Mouse (Mus musculus): Measurements from ENCODE around the gene Prox2. TPM values are rescaled to one million over a fixed set of nuclear protein-coding genes. Genes with fewer than 3 reads are reported as not detected.

The Prox2 gene
- polyA plus RNA-seq, 1 experiment, result 1.9 TPM

DNA sequence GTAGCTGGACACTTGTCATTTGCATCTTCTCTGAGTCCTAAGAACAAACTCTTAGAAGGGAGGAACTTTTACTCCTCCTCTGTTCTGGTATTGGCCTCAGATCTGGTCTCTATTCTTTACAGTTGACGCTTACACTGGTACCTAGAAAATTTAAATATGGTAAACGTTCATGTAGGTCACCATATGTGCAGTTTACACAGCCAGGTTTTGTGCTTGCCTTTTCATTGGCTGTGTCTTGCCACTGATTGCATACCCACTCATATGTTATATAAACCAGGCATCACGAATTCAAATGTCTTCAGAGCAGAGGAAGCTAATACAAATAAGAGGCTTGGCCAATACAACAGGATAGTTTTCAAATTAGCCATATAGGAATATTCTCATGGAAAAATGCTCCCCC, 33.5 kb downstream of the Prox2 start:
- no peak overlapping the region for H3K4me2 ChIP-seq (ENCODE audit: low read depth)
- H3K4me3 ChIP-seq, result no peak overlapping the region
- H3ac ChIP-seq (ENCODE audit: control insufficient read depth, insufficient read length), result no peak overlapping the region
- H3K36me3 ChIP-seq (ENCODE audit: control insufficient read depth, insufficient read depth), result peaks cover 27% of the 10 kb centered on the region
- H3K27me3 ChIP-seq (ENCODE audit: control insufficient read depth, insufficient read depth, insufficient read length), result no peaks in the 10 kb centered on the region
- TF ChIP-seq REST (IDR thresholded peaks at IDR 0.05; ENCODE audit: insufficient read depth, insufficient read length) (no peak), MYOG (IDR thresholded peaks at IDR 0.05; ENCODE audit: control insufficient read depth in 1 of 3, insufficient read depth in 1 of 3, insufficient read length in 2 of 3, low read depth in 2 of 3) (no peak), SRF (IDR thresholded peaks at IDR 0.05; ENCODE audit: control insufficient read depth, insufficient read length, low read depth) (no peak)
- H3K79me2 ChIP-seq (ENCODE audit: control insufficient read depth, insufficient read depth), result no peaks in the 10 kb centered on the region

DNA sequence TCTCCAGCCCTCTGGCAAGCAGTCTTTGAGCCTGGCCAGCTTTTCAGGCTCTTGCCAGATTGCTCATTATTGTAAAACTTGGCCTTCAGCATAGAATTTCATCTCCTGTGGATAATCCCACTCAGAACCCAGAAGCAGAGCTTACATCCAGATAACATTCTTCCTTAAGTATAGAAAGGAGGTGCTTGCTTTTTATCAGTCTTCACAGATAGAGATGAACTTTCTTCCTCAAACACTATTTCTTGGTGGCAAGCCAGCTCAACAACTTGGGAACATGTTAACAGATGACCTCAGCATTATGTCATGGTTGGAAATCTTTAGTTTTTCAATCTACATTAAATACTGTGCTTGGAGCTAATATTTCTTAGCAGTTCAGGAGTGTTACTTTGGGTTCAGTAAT, 39.5 kb downstream of the Prox2 start:
- no peak overlapping the region for H3K4me2 ChIP-seq (ENCODE audit: low read depth)
- H3K27me3 ChIP-seq (ENCODE audit: control insufficient read depth, insufficient read depth, insufficient read length), result no peaks in the 10 kb centered on the region
- H3K36me3 ChIP-seq (ENCODE audit: control insufficient read depth, insufficient read depth), result peaks cover 64% of the 10 kb centered on the region
- H3K79me2 ChIP-seq (ENCODE audit: control insufficient read depth, insufficient read depth), result no peaks in the 10 kb centered on the region
- TF ChIP-seq MAX (IDR thresholded peaks at IDR 0.05; ENCODE audit: low read depth) (no peak), USF1 (IDR thresholded peaks at IDR 0.05; ENCODE audit: low read depth) (no peak), SRF (IDR thresholded peaks at IDR 0.05; ENCODE audit: control insufficient read depth, insufficient read length, low read depth) (no peak)
- H3K4me3 ChIP-seq, result no peak overlapping the region
- H3ac ChIP-seq (ENCODE audit: control insufficient read depth, insufficient read length), result no peak overlapping the region

DNA sequence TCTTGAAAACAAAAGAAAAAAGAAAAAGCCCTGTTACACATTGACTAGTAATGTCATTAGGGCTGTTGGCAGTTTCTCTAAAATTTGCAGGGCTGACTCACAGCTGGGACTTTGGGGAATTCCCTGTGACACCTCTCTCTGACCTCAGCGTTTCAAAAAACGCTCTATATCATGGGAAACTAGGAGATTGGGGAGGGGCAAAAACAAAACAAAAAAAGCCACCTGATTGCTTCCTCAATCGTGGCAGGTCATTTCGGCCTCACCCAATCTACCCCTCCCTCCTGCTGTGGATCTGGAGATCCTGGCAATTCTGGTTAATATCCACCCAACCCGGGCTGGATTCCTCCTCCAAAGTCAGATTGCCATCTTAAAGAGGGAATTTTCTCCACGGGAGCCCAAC, 59.3 kb downstream of the Prox2 start:
- no peaks in the 10 kb centered on the region for H3K27me3 ChIP-seq (ENCODE audit: control insufficient read depth, insufficient read depth, insufficient read length)
- H3K4me2 ChIP-seq (ENCODE audit: low read depth), result peak overlapping the region; percentile 59
- peaks cover 63% of the 10 kb centered on the region for H3K36me3 ChIP-seq (ENCODE audit: control insufficient read depth, insufficient read depth)
- H3K4me3 ChIP-seq, result no peak overlapping the region
- H3ac ChIP-seq (ENCODE audit: control insufficient read depth, insufficient read length), result no peak overlapping the region
- TF ChIP-seq REST (IDR thresholded peaks at IDR 0.05; ENCODE audit: insufficient read depth, insufficient read length) (no peak), E2F4 (IDR thresholded peaks at IDR 0.05; ENCODE audit: insufficient read depth) (no peak), SRF (IDR thresholded peaks at IDR 0.05; ENCODE audit: control insufficient read depth, insufficient read length, low read depth) (no peak), MYOD1 (IDR thresholded peaks at IDR 0.05; ENCODE audit: control insufficient read depth in 1 of 3, insufficient read length in 2 of 3, low read depth in 2 of 3) (no peak), CEBPB (IDR thresholded peaks at IDR 0.05; ENCODE audit: insufficient read depth, poor library complexity, severe bottlenecking) (no peak), MYOG (IDR thresholded peaks at IDR 0.05; ENCODE audit: control insufficient read depth in 1 of 3, insufficient read depth in 1 of 3, insufficient read length in 2 of 3, low read depth in 2 of 3) (no peak), TCF12 (IDR thresholded peaks at IDR 0.05; ENCODE audit: insufficient read depth, poor library complexity, severe bottlenecking) (no peak), MAX (IDR thresholded peaks at IDR 0.05; ENCODE audit: low read depth) (no peak), USF1 (IDR thresholded peaks at IDR 0.05; ENCODE audit: low read depth) (no peak), POLR2AphosphoS2 (IDR thresholded peaks at IDR 0.05; ENCODE audit: insufficient read length, low read depth) (no peak), TCF3 (IDR thresholded peaks at IDR 0.05; ENCODE audit: insufficient read length, low read depth) (no peak), POLR2A (IDR thresholded peaks at IDR 0.05; ENCODE audit: insufficient read length, low read depth) (no peak)
- H3K79me2 ChIP-seq (ENCODE audit: control insufficient read depth, insufficient read depth), result no peaks in the 10 kb centered on the region

Other genes starting within 250 kb of the Prox2 start
- 19.7 TPM for gene Ltbp2, start 234.2 kb downstream of the Prox2 start, polyA plus RNA-seq (2012; fragmentation: generic; extraction: Trizol)
- gene Fcf1, start 139.9 kb downstream of the Prox2 start, polyA plus RNA-seq (2012; fragmentation: generic; extraction: Trizol), result 129 TPM
- 17.4 TPM for gene Arel1, start 139.9 kb downstream of the Prox2 start, polyA plus RNA-seq (2012; fragmentation: generic; extraction: Trizol)
- 21.0 TPM for gene Ylpm1, start 114.4 kb downstream of the Prox2 start, polyA plus RNA-seq (2012; fragmentation: generic; extraction: Trizol)
- 219 TPM for gene Dlst, start 74 bp upstream of the Prox2 start, polyA plus RNA-seq (2012; fragmentation: generic; extraction: Trizol)
- 0.53 TPM for gene Rps6kl1, start 40.5 kb upstream of the Prox2 start, polyA plus RNA-seq (2012; fragmentation: generic; extraction: Trizol)
- 41.9 TPM for gene Pgf, start 67.0 kb upstream of the Prox2 start, polyA plus RNA-seq (2012; fragmentation: generic; extraction: Trizol)
- 342 TPM for gene Eif2b2, start 108.7 kb upstream of the Prox2 start, polyA plus RNA-seq (2012; fragmentation: generic; extraction: Trizol)
- gene Mlh3, start 159.8 kb upstream of the Prox2 start, polyA plus RNA-seq (2012; fragmentation: generic; extraction: Trizol), result 1.4 TPM
- 22.0 TPM for gene Acyp1, start 177.7 kb upstream of the Prox2 start, polyA plus RNA-seq (2012; fragmentation: generic; extraction: Trizol)
- 1.7 TPM for gene Zc2hc1c, start 177.8 kb upstream of the Prox2 start, polyA plus RNA-seq (2012; fragmentation: generic; extraction: Trizol)
- gene Nek9, start 228.6 kb upstream of the Prox2 start, polyA plus RNA-seq (2012; fragmentation: generic; extraction: Trizol), result 40.4 TPM

Measured in myocyte (in vitro differentiated cells).